Mouse (Mus musculus): ENCODE results near the gene Ddx42. TPM values are rescaled to one million over a fixed set of nuclear protein-coding genes. Genes with fewer than 3 reads are reported as not detected.

The Ddx42 gene
- 77.9 and 87.4 TPM in 2 replicates for polyA plus RNA-seq (2015; fragmentation: Nextera tagmentation; extraction: Ambion mirVana)

DNA sequence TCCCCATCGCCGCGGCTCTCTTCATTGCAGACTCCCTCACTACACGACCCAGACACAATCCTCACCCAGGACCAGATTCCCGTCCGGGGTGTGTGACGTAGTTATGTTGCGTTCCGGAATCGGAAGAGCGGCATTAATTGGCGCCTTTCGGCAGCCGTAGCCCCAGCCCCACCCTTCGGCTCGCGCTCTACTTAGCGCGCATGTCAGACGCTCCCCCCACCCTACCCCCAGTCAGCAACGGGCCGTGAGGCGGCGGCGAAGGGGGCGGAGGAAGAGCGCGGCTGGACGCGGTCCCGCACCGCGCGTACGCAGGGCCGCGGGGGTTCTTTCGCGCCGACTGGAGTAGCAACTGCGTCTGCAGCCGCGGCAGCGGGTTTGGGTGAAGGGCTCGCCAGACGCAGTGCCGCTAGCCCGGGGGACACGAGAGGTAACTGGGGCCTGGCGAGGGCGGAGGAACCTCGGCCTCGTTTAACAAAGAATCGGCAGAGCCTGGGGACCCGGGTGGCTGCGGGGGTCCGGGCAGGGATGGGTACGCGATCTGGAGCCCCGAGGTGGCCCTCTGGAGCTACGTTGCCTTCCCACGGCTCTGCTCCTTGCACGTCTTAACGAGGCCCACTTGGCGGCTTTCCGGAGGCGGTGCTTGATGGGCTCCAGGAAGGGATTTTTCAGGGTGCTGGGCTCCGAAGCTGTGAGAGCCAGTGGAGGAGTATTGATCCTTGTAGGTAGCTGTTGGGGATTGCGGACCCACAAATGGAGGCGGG is at the start of gene Ddx42:
Gene Ddx42 (plus strand): TSS at position 197 of the 761 bp plus-strand sequence.
- Histone ChIP-seq H3K9me3 (ENCODE audit: control insufficient read depth, low read length) (no peaks in the 10 kb centered on the region), H3K4me2 (ENCODE audit: low read length) (peak within 1 kb of the TSS; percentile 77), H3K27ac (ENCODE audit: low read depth, low read length) (peak within 1 kb of the TSS; percentile 96), H3K4me1 (ENCODE audit: control insufficient read depth, insufficient read depth, low read depth, low read length) (peaks cover 26% of the 10 kb centered on the region), H3K9ac (ENCODE audit: low read depth, low read length) (peak within 1 kb of the TSS; percentile 95), H3K27me3 (replicated peaks; ENCODE audit: control insufficient read depth, insufficient read depth, low read length) (no peaks in the 10 kb centered on the region), H3K36me3 (ENCODE audit: control insufficient read depth, insufficient read depth, low read length) (0 out of 2 replicates have a peak, but pooled peaks cover 5% of the 10 kb centered on the region), H3K4me3 (ENCODE audit: low read length) (peak within 1 kb of the TSS; percentile 98)
- WGBS = under 1% methylated on average over 69 of the region's 70 CpGs
- ATAC-seq = peak; percentile 96

DNA sequence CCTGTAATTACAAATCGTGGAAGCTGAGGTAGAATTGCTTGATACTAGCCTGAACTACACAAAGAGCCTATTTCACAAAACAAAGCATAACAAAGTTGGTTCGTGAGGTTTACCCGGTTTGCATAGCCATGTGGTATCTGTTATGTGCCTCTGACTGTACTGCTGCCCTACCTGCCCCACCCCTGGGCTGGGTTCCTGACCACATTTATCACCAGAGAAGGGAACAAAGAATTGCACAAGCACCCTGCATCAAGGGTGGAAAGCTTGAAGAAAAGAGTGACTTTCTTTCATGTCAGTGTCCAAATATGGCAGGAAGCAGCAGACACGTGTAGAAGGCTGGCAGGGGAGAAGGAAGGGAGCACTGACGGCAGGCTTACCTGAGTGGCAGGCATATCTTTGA is 49.3 kb upstream of the Ddx42 start:
- peaks cover 24% of the 10 kb centered on the region for H3K36me3 ChIP-seq (ENCODE audit: control insufficient read depth, insufficient read depth, low read length)

DNA sequence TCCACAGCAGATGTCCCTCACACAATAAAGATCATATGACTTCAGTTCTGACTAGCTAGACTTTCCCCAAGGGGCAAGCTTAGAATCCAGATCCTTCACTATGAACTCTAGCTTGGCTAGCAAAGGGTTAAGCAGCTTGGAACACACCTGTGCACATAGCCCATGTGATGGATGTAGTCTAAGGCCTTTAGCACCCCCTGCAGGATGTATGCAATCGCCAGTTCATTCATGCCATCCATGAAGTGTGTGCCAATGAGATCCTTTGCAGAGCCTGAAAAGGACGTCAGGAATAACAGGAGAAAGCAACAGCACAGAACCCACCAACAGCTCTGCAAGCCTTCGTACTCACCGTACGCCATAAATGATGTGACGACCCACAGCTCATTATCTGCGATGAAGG is 45.9 kb upstream of the Ddx42 start:
- no peaks in the 10 kb centered on the region for H3K4me1 ChIP-seq (ENCODE audit: control insufficient read depth, insufficient read depth, low read depth, low read length)
- WGBS = 78% methylated on average over 7 of the region's 7 CpGs
- no peaks in the 10 kb centered on the region for H3K27me3 ChIP-seq (replicated peaks; ENCODE audit: control insufficient read depth, insufficient read depth, low read length)
- H3K36me3 ChIP-seq (ENCODE audit: control insufficient read depth, insufficient read depth, low read length) = peaks cover 13% of the 10 kb centered on the region; the same call in 1 of the 2 replicates
- no peak overlapping the region for H3K27ac ChIP-seq (ENCODE audit: low read depth, low read length)
- no peak overlapping the region for H3K4me2 ChIP-seq (ENCODE audit: low read length)
- H3K4me3 ChIP-seq (ENCODE audit: low read length) = no peak overlapping the region
- H3K9ac ChIP-seq (ENCODE audit: low read depth, low read length) = no peak overlapping the region
- no peaks in the 10 kb centered on the region for H3K9me3 ChIP-seq (ENCODE audit: control insufficient read depth, low read length)
- ATAC-seq = no peak

More for the DNA sequence above, 49.3 kb upstream of the Ddx42 start:
- no peaks in the 10 kb centered on the region for H3K27me3 ChIP-seq (replicated peaks; ENCODE audit: control insufficient read depth, insufficient read depth, low read length)
- H3K9ac ChIP-seq (ENCODE audit: low read depth, low read length) = no peak overlapping the region
- H3K4me3 ChIP-seq (ENCODE audit: low read length) = no peak overlapping the region
- no peaks in the 10 kb centered on the region for H3K9me3 ChIP-seq (ENCODE audit: control insufficient read depth, low read length)
- 83% methylated on average over 5 of the region's 5 CpGs for WGBS
- H3K4me2 ChIP-seq (ENCODE audit: low read length) = no peak overlapping the region
- no peak for ATAC-seq
- no peaks in the 10 kb centered on the region for H3K4me1 ChIP-seq (ENCODE audit: control insufficient read depth, insufficient read depth, low read depth, low read length)
- no peak overlapping the region for H3K27ac ChIP-seq (ENCODE audit: low read depth, low read length)

- Histone ChIP-seq H3K4me1 (ENCODE audit: control insufficient read depth, insufficient read depth, low read depth, low read length) (no peaks in the 10 kb centered on the region), H3K4me3 (ENCODE audit: low read length) (no peak overlapping the region), H3K9me3 (ENCODE audit: control insufficient read depth, low read length) (no peaks in the 10 kb centered on the region), H3K9ac (ENCODE audit: low read depth, low read length) (no peak overlapping the region), H3K27me3 (replicated peaks; ENCODE audit: control insufficient read depth, insufficient read depth, low read length) (no peaks in the 10 kb centered on the region), H3K36me3 (ENCODE audit: control insufficient read depth, insufficient read depth, low read length) (peaks cover 7% of the 10 kb centered on the region; the same call in 1 of the 2 replicates), H3K27ac (ENCODE audit: low read depth, low read length) (no peak overlapping the region), H3K4me2 (ENCODE audit: low read length) (no peak overlapping the region)
- ATAC-seq = no peak
- WGBS = 100% methylated on average over 2 of the region's 2 CpGs
Measured at GRCm38 (mm10) chr11:106173228-106173627, 43.5 kb upstream of the Ddx42 start.

DNA sequence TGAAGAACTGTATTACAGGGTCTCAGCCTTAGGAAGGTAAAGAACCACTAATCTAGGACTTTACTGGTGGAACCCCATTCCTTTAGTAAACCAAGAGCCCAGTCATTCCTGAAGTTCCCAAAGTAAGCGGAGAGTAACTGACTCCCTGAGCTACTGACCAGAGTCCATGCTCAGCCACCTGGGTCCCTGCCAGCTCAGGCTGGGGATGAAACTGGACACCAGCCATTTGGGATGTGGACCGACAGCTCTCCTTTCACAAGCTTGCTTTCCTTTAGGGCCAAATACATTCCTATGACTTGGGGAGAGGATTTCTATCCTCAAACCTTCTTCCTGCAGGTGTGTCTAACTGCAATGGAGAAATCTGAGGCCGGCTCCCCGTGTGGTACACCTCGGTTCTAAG is 42.4 kb upstream of the Ddx42 start:
- Histone ChIP-seq H3K9me3 (ENCODE audit: control insufficient read depth, low read length) (no peaks in the 10 kb centered on the region), H3K4me1 (ENCODE audit: control insufficient read depth, insufficient read depth, low read depth, low read length) (no peaks in the 10 kb centered on the region), H3K36me3 (ENCODE audit: control insufficient read depth, insufficient read depth, low read length) (0 out of 2 replicates have a peak, but pooled peaks cover 4% of the 10 kb centered on the region), H3K27me3 (replicated peaks; ENCODE audit: control insufficient read depth, insufficient read depth, low read length) (no peaks in the 10 kb centered on the region), H3K4me2 (ENCODE audit: low read length) (no peak overlapping the region), H3K4me3 (ENCODE audit: low read length) (no peak overlapping the region), H3K27ac (ENCODE audit: low read depth, low read length) (no peak overlapping the region), H3K9ac (ENCODE audit: low read depth, low read length) (no peak overlapping the region)
- no peak for ATAC-seq
- WGBS = 81% methylated on average over 5 of the region's 5 CpGs

GRCm38 (mm10) chr11:106175081-106175480 is 41.6 kb upstream of the Ddx42 start:
- ATAC-seq = no peak
- no peak overlapping the region for H3K4me3 ChIP-seq (ENCODE audit: low read length)
- H3K36me3 ChIP-seq (ENCODE audit: control insufficient read depth, insufficient read depth, low read length) = 0 out of 2 replicates have a peak, but pooled peaks cover 1% of the 10 kb centered on the region
- WGBS = 77% methylated on average over 3 of the region's 3 CpGs
- H3K4me2 ChIP-seq (ENCODE audit: low read length) = no peak overlapping the region
- H3K4me1 ChIP-seq (ENCODE audit: control insufficient read depth, insufficient read depth, low read depth, low read length) = no peaks in the 10 kb centered on the region
- H3K27ac ChIP-seq (ENCODE audit: low read depth, low read length) = no peak overlapping the region
- no peaks in the 10 kb centered on the region for H3K27me3 ChIP-seq (replicated peaks; ENCODE audit: control insufficient read depth, insufficient read depth, low read length)
- no peaks in the 10 kb centered on the region for H3K9me3 ChIP-seq (ENCODE audit: control insufficient read depth, low read length)
- H3K9ac ChIP-seq (ENCODE audit: low read depth, low read length) = no peak overlapping the region

GRCm38 (mm10) chr11:106176372-106176771 is 40.4 kb upstream of the Ddx42 start:
- Histone ChIP-seq H3K27me3 (replicated peaks; ENCODE audit: control insufficient read depth, insufficient read depth, low read length) (no peaks in the 10 kb centered on the region), H3K27ac (ENCODE audit: low read depth, low read length) (no peak overlapping the region), H3K9ac (ENCODE audit: low read depth, low read length) (no peak overlapping the region), H3K4me2 (ENCODE audit: low read length) (no peak overlapping the region), H3K36me3 (ENCODE audit: control insufficient read depth, insufficient read depth, low read length) (no peaks in the 10 kb centered on the region), H3K4me3 (ENCODE audit: low read length) (no peak overlapping the region), H3K9me3 (ENCODE audit: control insufficient read depth, low read length) (no peaks in the 10 kb centered on the region), H3K4me1 (ENCODE audit: control insufficient read depth, insufficient read depth, low read depth, low read length) (no peaks in the 10 kb centered on the region)
- no peak for ATAC-seq
- 84% methylated on average over 5 of the region's 5 CpGs for WGBS

DNA sequence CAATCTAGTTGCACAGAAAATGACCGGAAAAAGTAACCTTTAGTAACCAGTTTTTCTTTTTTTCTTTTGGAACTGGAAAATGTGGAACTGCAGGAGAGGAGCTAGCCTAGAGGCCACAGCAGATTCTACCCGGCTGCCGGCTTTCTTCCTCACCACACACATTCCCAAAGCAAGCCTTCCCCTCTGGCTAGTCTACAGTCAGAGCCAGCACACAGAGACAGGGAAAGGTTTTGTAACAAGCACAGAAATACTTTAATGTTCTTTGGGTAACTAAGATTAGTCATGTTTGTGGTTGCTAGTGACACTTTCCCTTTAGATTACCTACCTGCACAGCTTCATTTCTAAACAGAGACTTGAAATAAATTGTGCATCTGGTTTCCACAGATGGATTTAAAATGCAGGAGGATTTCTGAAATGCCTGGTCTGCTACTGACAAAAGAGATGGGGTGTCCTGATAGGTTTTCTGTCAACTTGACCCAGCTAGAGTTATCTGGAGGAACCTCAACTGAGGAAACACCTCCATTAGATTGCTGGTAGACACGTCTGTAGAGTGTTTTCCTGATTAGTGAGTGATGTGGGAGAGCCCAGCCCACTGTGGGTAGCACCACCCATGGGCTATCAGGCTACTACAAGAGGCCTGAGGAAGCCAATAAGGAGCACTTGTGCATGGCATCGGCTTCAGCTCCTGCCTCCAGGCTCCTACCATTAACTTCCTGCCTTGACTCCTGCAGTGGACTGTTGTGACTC is 38.5 kb upstream of the Ddx42 start:
- no peaks in the 10 kb centered on the region for H3K9me3 ChIP-seq (ENCODE audit: control insufficient read depth, low read length)
- H3K4me3 ChIP-seq (ENCODE audit: low read length) = no peak overlapping the region
- H3K27ac ChIP-seq (ENCODE audit: low read depth, low read length) = no peak overlapping the region
- H3K4me1 ChIP-seq (ENCODE audit: control insufficient read depth, insufficient read depth, low read depth, low read length) = no peaks in the 10 kb centered on the region
- H3K4me2 ChIP-seq (ENCODE audit: low read length) = no peak overlapping the region
- no peaks in the 10 kb centered on the region for H3K27me3 ChIP-seq (replicated peaks; ENCODE audit: control insufficient read depth, insufficient read depth, low read length)
- H3K9ac ChIP-seq (ENCODE audit: low read depth, low read length) = no peak overlapping the region
- no peaks in the 10 kb centered on the region for H3K36me3 ChIP-seq (ENCODE audit: control insufficient read depth, insufficient read depth, low read length)
- WGBS = 89% methylated on average over 5 of the region's 5 CpGs
- no peak for ATAC-seq

Measured in hindbrain, embryonic 16.5 days (tissue).